Mouse (Mus musculus) MEL (cell line): ENCODE data around the gene Lair1. TPM values are rescaled to one million over a fixed set of nuclear protein-coding genes. Genes with fewer than 3 reads are reported as not detected.

Source experiments
- DNase-seq: peaks from one replicate; pipeline ENCODE4 v3.0.0; 2011; ENCODE audit warnings: low read depth, low spot score
- H3K27ac ChIP-seq: 2 replicates; pipeline ENCODE4 v1.5.1; 2012; ENCODE audit warnings: low read depth, mild to moderate bottlenecking, control low read depth, low read length, moderate library complexity; ENCODE audit not compliant: control insufficient read depth
- H3K27me3 ChIP-seq, 2 experiments: fragments of 150-350 bp in 1 of 2; sonication (generic) in 1 of 2; 2 replicates each; pipeline ENCODE4 v1.6.1; 2012; ENCODE audit warnings: low read length in 2 of 2, mild to moderate bottlenecking in 2 of 2, improper control_type of control experiment in 1 of 2, moderate library complexity in 1 of 2; ENCODE audit not compliant: insufficient read depth in 2 of 2, control insufficient read depth in 1 of 2
- H3K36me3 ChIP-seq, 2 experiments: 2 replicates each; pipeline ENCODE4 v1.6.1; 2012 to 2014; ENCODE audit warnings: low read length in 2 of 2, improper control_type of control experiment in 1 of 2, inconsistent platforms in 1 of 2, mild to moderate bottlenecking in 1 of 2; ENCODE audit not compliant: insufficient read depth in 2 of 2, control insufficient read depth in 1 of 2
- H3K4me1 ChIP-seq, 2 experiments: fragments of 150-350 bp in 1 of 2; sonication (generic) in 1 of 2; 2 replicates each; pipeline ENCODE4 v1.6.1; 2012; ENCODE audit warnings: low read length in 2 of 2, improper control_type of control experiment in 1 of 2, mild to moderate bottlenecking in 1 of 2; ENCODE audit not compliant: insufficient read depth in 2 of 2, control insufficient read depth in 1 of 2
- H3K4me3 ChIP-seq, 2 experiments: fragments of 150-350 bp in 1 of 2; sonication (generic) in 1 of 2; 2 replicates each; pipeline ENCODE4 v1.5.1; 2012; ENCODE audit warnings: low read depth in 2 of 2, low read length in 2 of 2, mild to moderate bottlenecking in 2 of 2, moderate library complexity in 2 of 2, control low read depth in 1 of 2, improper control_type of control experiment in 1 of 2; ENCODE audit not compliant: control insufficient read depth in 1 of 2, insufficient read depth in 1 of 2
- H3K79me2 ChIP-seq: 2 replicates; pipeline ENCODE4 v1.6.1; 2012; ENCODE audit warnings: mild to moderate bottlenecking, low read length, moderate library complexity; ENCODE audit not compliant: control insufficient read depth, poor library complexity, insufficient read depth
- H3K9ac ChIP-seq: 2 replicates; pipeline ENCODE4 v1.6.1; 2012; ENCODE audit warnings: low read depth, mild to moderate bottlenecking, control low read depth, low read length, moderate library complexity; ENCODE audit not compliant: control insufficient read depth, poor library complexity, severe bottlenecking
- H3K9me3 ChIP-seq: fragments of 150-350 bp; sonication (generic); replicated peaks from 2 replicates; pipeline ENCODE4 v1.6.1; 2012; ENCODE audit warnings: mild to moderate bottlenecking, low read length, improper control_type of control experiment, moderate library complexity; ENCODE audit not compliant: insufficient read depth
- BHLHE40 ChIP-seq: IDR thresholded peaks from 2 replicates; pipeline ENCODE4 v1.6.1; 2012; ENCODE audit warnings: low read depth, mild to moderate bottlenecking, inconsistent platforms, low read length, improper control_type of control experiment, borderline replicate concordance
- CTCF ChIP-seq, 3 experiments: IDR thresholded peaks in 2 of 3; conservative IDR thresholded peaks in 1 of 3; 2 replicates each; pipeline ENCODE4 v1.5.1; 2011 to 2012; ENCODE audit warnings: low read length in 3 of 3, low read depth in 2 of 3, mild to moderate bottlenecking in 2 of 3, improper control_type of control experiment in 1 of 3, inconsistent platforms in 1 of 3, mixed read lengths in 1 of 3, moderate library complexity in 1 of 3; ENCODE audit not compliant: control insufficient read depth in 1 of 3, insufficient read depth in 1 of 3, poor library complexity in 1 of 3, severe bottlenecking in 1 of 3
- E2F4 ChIP-seq: IDR thresholded peaks from 2 replicates; pipeline ENCODE4 v1.6.1; 2011; ENCODE audit warnings: low read depth, low read length, improper control_type of control experiment, borderline replicate concordance
- GABPA ChIP-seq: IDR thresholded peaks from 2 replicates; pipeline ENCODE4 v1.6.1; 2012; ENCODE audit warnings: low read depth, mild to moderate bottlenecking, inconsistent platforms, low read length, improper control_type of control experiment, moderate library complexity
- GATA1 ChIP-seq: IDR thresholded peaks from 2 replicates; pipeline ENCODE4 v1.6.1; 2011; ENCODE audit warnings: low read depth, low read length, improper control_type of control experiment
- HCFC1 ChIP-seq: IDR thresholded peaks from 2 replicates; pipeline ENCODE4 v1.6.1; 2012; ENCODE audit warnings: low read depth, mild to moderate bottlenecking, inconsistent platforms, low read length, improper control_type of control experiment, moderate library complexity
- KAT2A ChIP-seq: conservative IDR thresholded peaks from 2 replicates; pipeline ENCODE4 v1.6.1; 2012; ENCODE audit warnings: low read depth, low read length, improper control_type of control experiment, inconsistent platforms
- MAFK ChIP-seq: IDR thresholded peaks from 2 replicates; pipeline ENCODE4 v1.6.1; 2011; ENCODE audit warnings: low read depth, mild to moderate bottlenecking, low read length, improper control_type of control experiment, borderline replicate concordance
- MAZ ChIP-seq: IDR thresholded peaks from 2 replicates; pipeline ENCODE4 v1.6.1; 2012; ENCODE audit warnings: low read depth, mild to moderate bottlenecking, inconsistent platforms, low read length, improper control_type of control experiment
- MEF2A ChIP-seq: IDR thresholded peaks from 2 replicates; pipeline ENCODE4 v1.6.1; 2014; ENCODE audit warnings: low read depth, mild to moderate bottlenecking, inconsistent platforms, low read length, improper control_type of control experiment; ENCODE audit not compliant: poor library complexity, insufficient replicate concordance, severe bottlenecking; ENCODE audit errors: extremely low read depth
- MYB ChIP-seq: IDR thresholded peaks from 2 replicates; pipeline ENCODE4 v1.6.1; 2011; ENCODE audit warnings: mild to moderate bottlenecking, low read depth, low read length, improper control_type of control experiment
- NELFE ChIP-seq: IDR thresholded peaks from 2 replicates; pipeline ENCODE4 v1.6.1; 2011; ENCODE audit warnings: low read depth, low read length, improper control_type of control experiment
- NRF1 ChIP-seq: IDR thresholded peaks from 2 replicates; pipeline ENCODE4 v1.6.1; 2014; ENCODE audit warnings: low read depth, mild to moderate bottlenecking, inconsistent platforms, low read length, improper control_type of control experiment, moderate library complexity; ENCODE audit not compliant: poor library complexity, insufficient read depth, severe bottlenecking
- POLR2A ChIP-seq, 2 experiments: IDR thresholded peaks; 2 replicates each; pipeline ENCODE4 v1.6.1; 2011 to 2012; ENCODE audit warnings: low read length in 2 of 2, mild to moderate bottlenecking in 2 of 2, control low read depth in 1 of 2, improper control_type of control experiment in 1 of 2, low read depth in 1 of 2, moderate library complexity in 1 of 2; ENCODE audit not compliant: control insufficient read depth in 1 of 2, insufficient read depth in 1 of 2, poor library complexity in 1 of 2
- POLR2AphosphoS5 ChIP-seq: IDR thresholded peaks from 2 replicates; pipeline ENCODE4 v1.6.1; 2012; ENCODE audit warnings: low read depth, borderline replicate concordance, mild to moderate bottlenecking, inconsistent platforms, low read length, moderate library complexity, mixed read lengths
- RCOR1 ChIP-seq: IDR thresholded peaks from 2 replicates; pipeline ENCODE4 v1.6.1; 2012; ENCODE audit warnings: low read depth, mild to moderate bottlenecking, inconsistent platforms, low read length, improper control_type of control experiment
- TBP ChIP-seq: IDR thresholded peaks from 2 replicates; pipeline ENCODE4 v1.8.0; 2011; ENCODE audit warnings: low read depth, low read length, improper control_type of control experiment
- USF1 ChIP-seq: IDR thresholded peaks from 2 replicates; pipeline ENCODE4 v1.6.1; 2014; ENCODE audit warnings: low read depth, mild to moderate bottlenecking, inconsistent platforms, low read length, improper control_type of control experiment, moderate library complexity
- ZC3H11A ChIP-seq: IDR thresholded peaks from 2 replicates; pipeline ENCODE4 v1.6.1; 2012; ENCODE audit warnings: low read depth, mild to moderate bottlenecking, inconsistent platforms, low read length, improper control_type of control experiment
- ZKSCAN1 ChIP-seq: IDR thresholded peaks from 2 replicates; pipeline ENCODE4 v1.6.1; 2012; ENCODE audit warnings: low read depth, mild to moderate bottlenecking, inconsistent platforms, low read length, improper control_type of control experiment, moderate library complexity
- ZNF384 ChIP-seq: IDR thresholded peaks from 2 replicates; pipeline ENCODE4 v1.6.1; 2012; ENCODE audit warnings: low read depth, mild to moderate bottlenecking, inconsistent platforms, low read length, improper control_type of control experiment
- polyA plus RNA-seq, 2 experiments: library from polyadenylated mRNA; stranded (reverse) in 1 of 2; unstranded in 1 of 2; fragments of >175 nt in 1 of 2; fragments of >200 nt in 1 of 2; gene quantifications; 2 replicates each; pipeline versions ENCODE4 v1.2.1 to v1.2.4; 2012; ENCODE audit warnings: low replicate concordance in 2 of 2, low read depth in 1 of 2; ENCODE audit not compliant: insufficient read length in 2 of 2, insufficient read depth in 1 of 2, missing spikeins in 1 of 2
- total RNA-seq: library from RNA; depleted of rRNA; stranded (reverse); fragments of 300-350 nt; gene quantifications from 2 replicates; pipeline ENCODE4 v1.2.3, GENCODE M21; 2012; rRNA removed

Lair1 gene
- total RNA-seq (0.15 and 0.42 TPM in 2 replicates), polyA plus RNA-seq (under 1 TPM in 1 of 2 experiments, not detected in 1; 0.31 TPM)

GRCm38 (mm10) chr7:4063013-4063412 is at the start of gene Lair1:
TSS of gene Lair1 (minus strand) at chr7:4063204.
- H3K4me1 ChIP-seq, result peaks cover 0 to 3% of the 10 kb centered on the region in 2 experiments; a peak in 2 of 4 replicates
- H3K79me2 ChIP-seq, result no peaks in the 10 kb centered on the region
- H3K4me3 ChIP-seq, result no peak within 1 kb of the TSS
- no peak within 1 kb of the TSS for H3K27ac ChIP-seq
- peaks cover 0 to 2% of the 10 kb centered on the region in 2 experiments; a peak in 2 of 4 replicates for H3K36me3 ChIP-seq
- TF ChIP-seq E2F4 (no peak), TBP (peak; percentile 53)
- TF ChIP-seq, all 39 proteins: peak for 1
- Histone ChIP-seq H3K27me3 (no peaks in the 10 kb centered on the region), H3K9me3 (no peaks in the 10 kb centered on the region), H3K9ac (no peak within 1 kb of the TSS)
- DNase-seq, result peak; percentile 56

DNA sequence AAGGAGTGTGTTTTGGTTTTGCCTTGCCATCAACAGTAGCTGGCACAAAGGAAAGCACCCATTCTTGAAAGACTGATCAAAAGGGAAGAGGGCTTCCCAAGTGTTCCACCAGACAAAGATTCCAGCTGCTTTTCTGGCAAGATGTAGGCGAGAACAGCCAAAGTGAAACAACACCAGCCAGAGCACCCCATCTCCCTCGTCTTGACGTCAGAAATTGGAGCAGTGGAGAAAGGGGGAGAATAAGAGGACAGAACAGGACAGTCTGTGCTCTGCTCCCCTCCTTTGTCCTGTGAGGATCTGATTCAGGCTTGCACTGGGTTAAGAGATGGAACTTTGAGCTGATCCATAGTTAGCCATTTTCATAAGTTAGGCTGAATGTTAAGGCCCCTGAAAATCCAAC is 48.8 kb upstream of the Lair1 start:
- Histone ChIP-seq H3K4me1 (peaks cover 0 to 6% of the 10 kb centered on the region in 2 experiments; a peak in 3 of 4 replicates), H3K79me2 (no peaks in the 10 kb centered on the region), H3K36me3 (peaks cover 0 to 9% of the 10 kb centered on the region in 2 experiments; a peak in 2 of 4 replicates), H3K27ac (no peak overlapping the region), H3K9me3 (no peaks in the 10 kb centered on the region), H3K9ac (no peak overlapping the region)
- DNase-seq, result no peak
- TF ChIP-seq E2F4 (no peak), GABPA (no peak), MAFK (no peak), ZKSCAN1 (no peak), GATA1 (no peak), MEF2A (no peak), ZNF384 (no peak), POLR2A (IDR thresholded peaks at IDR 0.05; ENCODE audit: control insufficient read depth in 1 of 2, insufficient read depth in 1 of 2, low read depth in 1 of 2, low read length in 2 of 2, poor library complexity in 1 of 2) (no peak), CTCF (IDR thresholded peaks at IDR 0.05 in 2 of 3, conservative IDR thresholded peaks at IDR 0.05 in 1 of 3; ENCODE audit: control insufficient read depth in 1 of 3, insufficient read depth in 1 of 3, low read depth in 2 of 3, low read length in 3 of 3, poor library complexity in 1 of 3, severe bottlenecking in 1 of 3) (no peak), KAT2A (no peak), NRF1 (no peak), MAZ (no peak), ZC3H11A (no peak), HCFC1 (no peak), USF1 (no peak), RCOR1 (no peak), NELFE (no peak), BHLHE40 (no peak), MYB (no peak), POLR2AphosphoS5 (no peak)
- TF ChIP-seq, all 39 proteins: peak for 0
- Histone ChIP-seq H3K4me3 (no peak overlapping the region), H3K27me3 (no peaks in the 10 kb centered on the region; a peak in 2 of 4 replicates)
